Comparison of ENCODE assay signal across 9 mouse cellular contexts in genomic region chrX:99291965-99292364, GRCm38 (mm10).
DNase-seq lines count a peak whose midpoint lies in the region; ATAC-seq and TF ChIP-seq lines count a peak whose summit lies in the region.
"Had no signal": no experiment of that assay in that cellular context is flagged by ENCODE, and none has a peak within 500 bp of the region (broad histone marks: within the 10 kb centered on the region; RNA-seq: fewer than 3 reads in every experiment).

No protein-coding gene starts in this region.

- H3K27me3 ChIP-seq in forebrain, embryonic 13.5 days: peaks cover 36% of the 10 kb centered on the region
- peaks cover 2% of the 10 kb centered on the region; the same call in 1 of the 2 replicates for H3K27me3 ChIP-seq in forebrain, embryonic 16.5 days (replicated peaks; ENCODE audit: control insufficient read depth, insufficient read depth, low read length)
- H3K27me3 ChIP-seq in kidney, adult 2 months (replicated peaks; ENCODE audit: control insufficient read depth, insufficient read depth, low read length): no peaks in the 10 kb centered on the region
- peaks cover 13% of the 10 kb centered on the region for H3K27me3 ChIP-seq in neural tube, embryonic 12.5 days (replicated peaks)
- no peaks in the 10 kb centered on the region for H3K27me3 ChIP-seq in stomach, postnatal 0 days (ENCODE audit: control insufficient read depth, insufficient read depth, low read length)

- no peaks in the 10 kb centered on the region for H3K36me3 ChIP-seq in forebrain, embryonic 13.5 days (ENCODE audit: poor library complexity, severe bottlenecking)
- no peaks in the 10 kb centered on the region for H3K36me3 ChIP-seq in forebrain, embryonic 16.5 days (ENCODE audit: control insufficient read depth, insufficient read depth)
- H3K36me3 ChIP-seq in kidney, adult 2 months (ENCODE audit: control insufficient read depth, insufficient read depth, low read length): no peaks in the 10 kb centered on the region
- H3K36me3 ChIP-seq in neural tube, embryonic 12.5 days: no peaks in the 10 kb centered on the region
- no peaks in the 10 kb centered on the region for H3K36me3 ChIP-seq in stomach, postnatal 0 days (ENCODE audit: control insufficient read depth, insufficient read depth, low read length)
- H3K36me3 ChIP-seq: liver, embryonic 13.5 days had no signal

- no peak for TF ChIP-seq EP300 in stomach, postnatal 0 days (optimal IDR thresholded peaks at IDR 0.05)

- no peak for TF ChIP-seq CTCF in kidney, adult 2 months (conservative IDR thresholded peaks at IDR 0.05; ENCODE audit: insufficient read depth, insufficient read length, low read depth, low read length)
- no peak for TF ChIP-seq CTCF in stomach, postnatal 0 days (IDR thresholded peaks at IDR 0.05; ENCODE audit: low read depth)

- TF ChIP-seq POLR2A in kidney, adult 2 months (IDR thresholded peaks at IDR 0.05; ENCODE audit: low read depth, low read length): no peak

- no peak for ATAC-seq in forebrain, embryonic 13.5 days
- no peak for ATAC-seq in forebrain, embryonic 16.5 days
- peak; percentile 38; the same call in 1 of the 2 replicates for ATAC-seq in neural tube, embryonic 12.5 days (ENCODE audit: low FRiP score, low read depth)
- ATAC-seq in stomach, postnatal 0 days (ENCODE audit: low FRiP score, low TSS enrichment): no peak

- no peak overlapping the region for H3K9ac ChIP-seq in forebrain, embryonic 13.5 days
- H3K9ac ChIP-seq in forebrain, embryonic 16.5 days (replicated peaks; ENCODE audit: low read depth, low read length): no peak overlapping the region
- no peak overlapping the region for H3K9ac ChIP-seq in neural tube, embryonic 12.5 days
- no peak overlapping the region for H3K9ac ChIP-seq in stomach, postnatal 0 days (ENCODE audit: low read length)
- H3K9ac ChIP-seq: liver, embryonic 13.5 days had no signal

- H3K4me1 ChIP-seq in forebrain, embryonic 13.5 days: peaks cover 23% of the 10 kb centered on the region; the same call in 1 of the 2 replicates
- H3K4me1 ChIP-seq in forebrain, embryonic 16.5 days (replicated peaks; ENCODE audit: control insufficient read depth, insufficient read depth, low read length): no peaks in the 10 kb centered on the region
- peaks cover 15% of the 10 kb centered on the region; the same call in 1 of the 2 replicates for H3K4me1 ChIP-seq in kidney, adult 2 months (ENCODE audit: control insufficient read depth, insufficient read depth, low read length)
- peaks cover 8% of the 10 kb centered on the region; the same call in 1 of the 2 replicates for H3K4me1 ChIP-seq in neural tube, embryonic 12.5 days
- no peaks in the 10 kb centered on the region for H3K4me1 ChIP-seq in stomach, postnatal 0 days (replicated peaks; ENCODE audit: control insufficient read depth, insufficient read depth)
- H3K4me1 ChIP-seq: liver, embryonic 13.5 days had no signal

- H3K27ac ChIP-seq in forebrain, embryonic 13.5 days: peak overlapping the region; percentile 44
- H3K27ac ChIP-seq in forebrain, embryonic 16.5 days (ENCODE audit: low read length): no peak overlapping the region
- peak overlapping the region; percentile 84; the same call in 1 of the 2 replicates for H3K27ac ChIP-seq in kidney, adult 2 months (ENCODE audit: insufficient read depth, low read depth, low read length)
- H3K27ac ChIP-seq in neural tube, embryonic 12.5 days: no peak overlapping the region
- H3K27ac ChIP-seq in stomach, postnatal 0 days (replicated peaks): 0 out of 2 replicates have a peak overlapping the region, but pooled peaks have one; percentile 45
- H3K27ac ChIP-seq: liver, embryonic 13.5 days had no signal

- H3K4me3 ChIP-seq in forebrain, embryonic 13.5 days: no peak overlapping the region
- H3K4me3 ChIP-seq in forebrain, embryonic 16.5 days (replicated peaks; ENCODE audit: low read length): no peak overlapping the region
- H3K4me3 ChIP-seq in kidney, adult 2 months (ENCODE audit: insufficient read depth, low read depth, low read length): no peak overlapping the region
- H3K4me3 ChIP-seq in neural tube, embryonic 12.5 days: no peak overlapping the region
- no peak overlapping the region for H3K4me3 ChIP-seq in stomach, postnatal 0 days (ENCODE audit: low read depth, low read length)
- H3K4me3 ChIP-seq: liver, embryonic 13.5 days had no signal

- no peak overlapping the region for H3K4me2 ChIP-seq in forebrain, embryonic 13.5 days
- no peak overlapping the region for H3K4me2 ChIP-seq in forebrain, embryonic 16.5 days (ENCODE audit: low read length)
- H3K4me2 ChIP-seq in neural tube, embryonic 12.5 days (replicated peaks): no peak overlapping the region
- H3K4me2 ChIP-seq in stomach, postnatal 0 days (replicated peaks; ENCODE audit: low read depth): no peak overlapping the region
- H3K4me2 ChIP-seq: liver, embryonic 13.5 days had no signal

- WGBS in forebrain, embryonic 13.5 days: 52% methylated on average over 5 of the region's 5 CpGs
- WGBS in forebrain, embryonic 16.5 days: 42% methylated on average over 5 of the region's 5 CpGs
- 39% methylated on average over 5 of the region's 5 CpGs for WGBS in kidney, adult 2 months
- 49% methylated on average over 5 of the region's 5 CpGs for WGBS in neural tube, embryonic 12.5 days
- 48% methylated on average over 5 of the region's 5 CpGs for WGBS in stomach, postnatal 0 days

- peak; percentile 12 for DNase-seq in kidney, adult 2 months
- no peak for DNase-seq in kidney, postnatal 25 days
- DNase-seq in neural tube, embryonic 10.5 days (ENCODE audit: extremely low spot score, low spot score): no peak
- DNase-seq in stomach, postnatal 0 days (ENCODE audit: low spot score): no peak
- DNase-seq in urinary bladder, postnatal 10 days (ENCODE audit: low spot score): no peak
- DNase-seq: liver, embryonic 13.5 days had no signal

- H3K9me3 ChIP-seq in forebrain, embryonic 13.5 days (replicated peaks): no peaks in the 10 kb centered on the region
- no peaks in the 10 kb centered on the region for H3K9me3 ChIP-seq in forebrain, embryonic 16.5 days (ENCODE audit: control insufficient read depth, low read length)
- H3K9me3 ChIP-seq in neural tube, embryonic 12.5 days: no peaks in the 10 kb centered on the region
- no peaks in the 10 kb centered on the region for H3K9me3 ChIP-seq in stomach, postnatal 0 days (ENCODE audit: control insufficient read depth, low read length)
- H3K9me3 ChIP-seq: liver, embryonic 13.5 days had no signal

Comparison
In these comparisons a context has a peak if more than half of its experiments do, and no peak if none do; other contexts are left out.
1. H3K27ac ChIP-seq: peak in forebrain, embryonic 13.5 days (single experiment), kidney, adult 2 months (single experiment) and stomach, postnatal 0 days (single experiment); none in forebrain, embryonic 16.5 days (single experiment) and neural tube, embryonic 12.5 days (single experiment).